ENCODE assay signal across 19 mouse cellular contexts in genomic region chr3:116311838-116312237, GRCm38 (mm10). TPM values are rescaled to one million over a fixed set of nuclear protein-coding genes. Genes with fewer than 3 reads are reported as not detected.
"Had no signal": no experiment of that assay in that cellular context is flagged by ENCODE, and none has a peak within 500 bp of the region (broad histone marks: within the 10 kb centered on the region; RNA-seq: fewer than 3 reads in every experiment).

No protein-coding gene starts in this region.

- H3K9me3 ChIP-seq: midbrain, embryonic 10.5 days; midbrain, embryonic 12.5 days; neural tube, embryonic 13.5 days; neural tube, embryonic 15.5 days had no signal

- DNase-seq: lung, adult 18-20 months; lung, embryonic 14.5 days; lung, postnatal 10 days; lung, postnatal 4 days; midbrain, embryonic 14.5 days; retina, postnatal 1 day; right cerebral cortex, postnatal 25 days; right cerebral cortex, postnatal 4 days; spleen, adult 18-20 months; thymus, adult 18-20 months; thymus, postnatal 14 days; thymus, postnatal 36 days had no signal

- ATAC-seq: midbrain, embryonic 16.5 days had no signal

- H3K4me3 ChIP-seq: midbrain, embryonic 10.5 days; midbrain, embryonic 12.5 days; myocyte; neural tube, embryonic 13.5 days; neural tube, embryonic 15.5 days had no signal

- H3K27me3 ChIP-seq: midbrain, embryonic 12.5 days; neural tube, embryonic 13.5 days; neural tube, embryonic 15.5 days had no signal

- H3K4me2 ChIP-seq: lung, embryonic 14.5 days; midbrain, embryonic 12.5 days; neural tube, embryonic 13.5 days; neural tube, embryonic 15.5 days had no signal

- H3K4me1 ChIP-seq: midbrain, embryonic 10.5 days; midbrain, embryonic 12.5 days; neural tube, embryonic 13.5 days; neural tube, embryonic 15.5 days had no signal

- H3K27ac ChIP-seq: midbrain, embryonic 10.5 days; midbrain, embryonic 12.5 days; neural tube, embryonic 13.5 days; neural tube, embryonic 15.5 days had no signal

- H3K9ac ChIP-seq: lung, embryonic 14.5 days; midbrain, embryonic 12.5 days; neural tube, embryonic 13.5 days; neural tube, embryonic 15.5 days had no signal

RNA-seq across cellular contexts. Expression of gene Gpr88, which starts 58.5 kb away (rescaled TPM):
- total RNA-seq: megakaryocyte-erythroid progenitor cell, adult 5-6 weeks had no signal
- polyA plus RNA-seq: midbrain, embryonic 10.5 days; myocyte had no signal
